Mouse (Mus musculus) heart, postnatal 14 days (tissue): ENCODE data around the gene Prl6a1. TPM values are rescaled to one million over a fixed set of nuclear protein-coding genes. Genes with fewer than 3 reads are reported as not detected.

Experiments
- DNase-seq, 2 experiments: peaks; one replicate each; pipeline ENCODE4 v3.0.0; 2021 to 2022
- intact Hi-C: fragments of 180-260 bp; cut with DNase I; formaldehyde crosslinking; loops from one replicate; pipeline ENCODE4 v1.15.1; 2025
- long read RNA-seq, 2 experiments: library from polyadenylated mRNA; stranded (forward); transcript quantifications; one replicate each; pipeline ENCODE4 v2.0.0; 2021
- total RNA-seq, 2 experiments: library from RNA; stranded (reverse); gene quantifications; 2 replicates each; pipeline ENCODE4 v1.2.3; 2021

Prl6a1 gene
- not detected for total RNA-seq
- long read RNA-seq, experiment 1 = 0 reads
- long read RNA-seq, experiment 2 = 0 reads

GRCm38 (mm10) chr13:27312334-27313225 lies at the start of gene Prl6a1:
TSS of gene Prl6a1 (plus strand) at chr13:27312627.
- intact Hi-C loops = no loop called here
- DNase-seq = no peak

DNA sequence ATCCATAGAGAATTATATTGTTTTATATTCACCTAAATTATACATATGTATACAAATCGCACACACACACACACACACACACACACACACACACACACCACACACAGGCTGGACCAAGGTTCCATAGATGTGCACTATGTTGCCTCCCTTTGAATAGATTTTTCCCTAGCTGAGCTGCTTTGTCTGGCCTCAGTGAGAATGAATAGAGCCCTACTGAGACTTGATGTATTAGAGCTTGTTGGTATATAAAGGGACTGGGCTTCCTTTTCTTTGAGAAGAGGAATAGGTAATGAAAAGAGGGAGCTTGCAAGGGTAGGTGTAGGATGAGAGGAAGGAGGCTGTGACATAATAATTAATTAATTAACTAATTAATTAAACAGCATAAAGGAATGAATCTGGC lies 22.6 kb downstream of the Prl6a1 start:
- DNase-seq = no peak
- intact Hi-C loops = no loop called here

DNA sequence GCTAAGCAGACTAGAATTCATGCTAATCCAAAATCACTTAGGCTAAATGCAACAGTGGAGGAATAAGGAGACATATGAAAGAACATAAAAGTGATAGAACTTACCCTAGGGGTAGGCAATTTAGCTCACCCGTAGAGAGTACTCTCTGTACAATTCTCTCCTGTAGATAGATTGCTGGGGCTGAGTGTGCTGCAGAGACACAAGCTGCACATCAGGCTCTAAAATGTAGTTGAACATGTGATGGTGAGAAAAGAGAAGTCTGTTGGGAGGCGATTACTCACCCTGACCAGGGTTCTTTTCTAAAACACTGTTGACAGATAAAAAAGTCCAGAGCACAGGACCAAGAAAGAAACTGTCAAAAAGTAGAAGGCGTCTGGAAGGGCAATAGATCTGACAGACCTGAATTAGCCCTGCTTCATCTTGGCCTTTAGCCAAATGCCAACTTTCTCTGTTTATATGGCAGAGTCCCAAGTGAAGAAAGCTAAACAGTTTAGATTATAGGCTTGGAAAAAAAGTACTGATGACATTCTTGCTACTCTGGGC lies 30.4 kb downstream of the Prl6a1 start:
- intact Hi-C loops = no loop called here
- DNase-seq = no peak

DNA sequence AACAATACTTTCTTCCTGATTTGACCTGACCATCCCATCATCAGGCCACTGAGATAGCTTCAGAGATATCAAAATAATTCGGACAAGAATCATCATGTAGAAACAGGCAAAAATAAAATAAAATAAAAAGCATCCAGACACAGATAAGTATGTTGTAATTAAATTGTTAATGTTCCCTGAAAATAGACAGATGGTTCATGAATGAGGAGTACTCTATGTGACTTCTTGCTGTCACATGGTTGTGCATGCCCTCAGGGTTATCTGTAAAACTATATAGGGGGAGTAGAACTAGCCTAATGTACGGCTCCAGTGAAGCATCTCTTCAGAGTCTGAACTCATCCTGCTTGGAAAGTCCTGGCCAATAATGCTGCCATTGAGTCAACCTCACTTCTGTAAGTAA lies 32.9 kb downstream of the Prl6a1 start, which contains the start of gene Prl8a2:
Gene Prl8a2 (plus strand): TSS at position 301 of the 400 bp plus-strand sequence.
- intact Hi-C loops = no loop called here

More for the DNA sequence above, 32.9 kb downstream of the Prl6a1 start, which contains the start of gene Prl8a2:
- no peak for DNase-seq

Other genes starting within 250 kb of the Prl6a1 start
- not detected for gene Prl3d1, start 218.4 kb upstream of the Prl6a1 start, total RNA-seq
- not detected for gene Prl3d2, start 190.9 kb upstream of the Prl6a1 start, total RNA-seq
- gene Prl3d3, start 155.8 kb upstream of the Prl6a1 start, total RNA-seq = not detected
- not detected for gene Prl3c1, start 116.0 kb upstream of the Prl6a1 start, total RNA-seq
- not detected for gene Prl3b1, start 70.8 kb upstream of the Prl6a1 start, total RNA-seq
- gene Prl3a1, start 53.2 kb upstream of the Prl6a1 start, total RNA-seq = not detected
- gene Prl8a2, start 33.0 kb downstream of the Prl6a1 start, total RNA-seq = not detected
- not detected for gene Prl2b1, start 78.2 kb downstream of the Prl6a1 start, total RNA-seq
- not detected for gene Prl8a6, start 126.1 kb downstream of the Prl6a1 start, total RNA-seq
- gene Prl8a8, start 200.6 kb downstream of the Prl6a1 start, total RNA-seq = not detected